Mouse (Mus musculus): Measurements from ENCODE around the gene Defb42.

Gene Defb42

DNA sequence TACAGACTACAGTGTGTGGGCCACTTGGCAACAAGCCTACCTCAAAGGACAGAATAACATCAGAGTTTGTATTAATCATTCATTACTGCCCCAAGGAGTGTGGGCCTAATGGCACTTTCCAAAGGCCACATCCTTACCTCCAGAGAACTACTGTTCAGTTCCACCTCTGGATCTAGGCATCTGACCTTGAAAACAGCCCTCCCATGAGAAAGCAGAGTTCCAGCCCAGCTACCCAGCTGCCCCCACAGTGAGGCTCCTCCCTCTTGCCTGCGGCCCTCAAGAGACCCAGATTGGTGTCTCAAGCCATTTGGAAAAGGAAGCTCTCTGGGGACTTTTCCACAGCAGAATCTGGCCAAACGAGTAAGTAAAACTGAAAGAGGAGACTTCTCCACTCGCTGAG lies at the start of gene Defb42:
Gene Defb42, plus strand, starts transcription at position 301 of the 400 bp plus-strand sequence.
- DNase-seq (ENCODE audit: low read depth in 1 of 2, low spot score in 2 of 2): no peak

DNA sequence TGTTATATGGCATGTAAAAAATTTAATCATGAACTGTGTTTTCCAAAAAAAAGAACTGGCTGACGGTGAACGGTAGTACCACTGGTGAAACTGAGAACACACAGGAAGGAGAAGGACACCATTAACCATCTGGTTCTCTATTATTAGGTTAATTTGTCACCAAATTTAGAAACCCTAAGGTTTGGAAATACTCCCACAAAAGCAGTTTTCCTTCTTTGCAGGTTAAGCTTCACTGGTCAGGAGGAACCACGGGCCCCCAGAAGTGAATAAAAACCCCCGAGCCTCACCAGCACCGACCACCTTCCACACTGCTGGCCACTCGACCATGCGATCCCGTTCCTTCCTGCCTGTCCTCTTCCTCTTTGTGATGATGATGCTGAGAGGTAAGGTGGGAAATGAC lies 49.0 kb upstream of the Defb42 start, which contains the start of gene Defb47:
Gene Defb47, plus strand, starts transcription at position 301 of the 400 bp plus-strand sequence.
- no peak for DNase-seq (ENCODE audit: low read depth in 1 of 2, low spot score in 2 of 2)

DNA sequence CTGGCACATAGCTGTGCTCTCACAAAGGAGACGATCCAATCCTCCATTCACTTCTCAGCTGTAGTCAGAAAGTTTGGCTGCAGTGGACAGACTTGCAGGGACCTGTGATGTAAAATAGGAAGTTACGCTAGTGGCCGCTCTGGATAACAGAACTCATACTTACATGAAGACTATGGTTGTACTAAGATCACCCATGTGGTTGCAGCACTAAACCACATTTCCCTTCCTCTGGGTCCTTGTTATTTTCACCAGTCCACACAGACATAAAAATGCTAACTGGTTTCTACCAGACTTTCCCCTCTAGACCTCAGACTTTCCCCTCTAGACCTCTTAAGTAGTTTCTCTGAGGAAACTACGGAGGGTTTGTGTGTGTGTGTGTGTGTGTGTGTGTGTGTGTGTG lies 47.8 kb upstream of the Defb42 start:
- no peak for DNase-seq (ENCODE audit: low read depth in 1 of 2, low spot score in 2 of 2)

DNA sequence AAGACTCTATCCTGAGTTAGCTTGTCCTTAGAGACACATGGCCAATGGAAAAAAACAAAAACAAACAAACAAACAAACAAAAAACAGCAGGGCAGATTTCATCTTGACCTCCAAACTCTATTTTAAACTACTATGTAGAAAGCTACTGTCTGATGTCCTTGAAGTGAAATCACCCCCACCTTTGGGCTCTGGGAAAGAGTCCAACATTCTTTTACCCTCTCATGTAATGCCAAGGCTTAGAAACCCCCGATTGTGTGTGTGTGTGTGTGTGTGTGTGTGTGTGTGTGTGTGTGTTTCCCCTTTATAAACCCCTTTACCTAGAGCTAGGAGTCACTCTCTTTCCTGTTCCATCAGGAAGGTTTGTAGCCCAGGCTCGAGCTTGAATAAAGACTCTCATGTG lies 44.2 kb upstream of the Defb42 start:
- DNase-seq (ENCODE audit: low read depth in 1 of 2, low spot score in 2 of 2): no peak

DNA sequence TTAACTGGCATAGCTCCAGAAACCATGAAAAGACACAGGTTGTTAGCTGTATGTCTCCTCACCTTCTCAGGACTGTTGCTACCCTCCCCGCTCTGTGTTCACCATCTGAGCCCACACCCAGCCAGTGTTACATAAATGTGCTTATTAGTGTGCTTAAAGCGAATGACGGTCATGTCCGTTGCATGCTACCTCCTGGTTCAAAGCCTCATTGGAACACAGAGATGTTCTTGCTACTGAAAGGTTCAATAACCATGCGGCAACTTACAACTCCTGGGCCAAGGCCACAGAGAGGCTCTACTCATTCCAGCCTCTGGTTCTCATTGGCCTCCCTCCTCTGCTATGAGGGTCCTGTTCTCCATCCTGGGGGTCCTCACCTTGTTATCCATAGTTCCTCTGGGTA lies 35.3 kb upstream of the Defb42 start, which contains the start of gene Defb43:
Gene Defb43, plus strand, starts transcription at position 301 of the 400 bp plus-strand sequence.
- DNase-seq (ENCODE audit: low read depth in 1 of 2, low spot score in 2 of 2): no peak

DNA sequence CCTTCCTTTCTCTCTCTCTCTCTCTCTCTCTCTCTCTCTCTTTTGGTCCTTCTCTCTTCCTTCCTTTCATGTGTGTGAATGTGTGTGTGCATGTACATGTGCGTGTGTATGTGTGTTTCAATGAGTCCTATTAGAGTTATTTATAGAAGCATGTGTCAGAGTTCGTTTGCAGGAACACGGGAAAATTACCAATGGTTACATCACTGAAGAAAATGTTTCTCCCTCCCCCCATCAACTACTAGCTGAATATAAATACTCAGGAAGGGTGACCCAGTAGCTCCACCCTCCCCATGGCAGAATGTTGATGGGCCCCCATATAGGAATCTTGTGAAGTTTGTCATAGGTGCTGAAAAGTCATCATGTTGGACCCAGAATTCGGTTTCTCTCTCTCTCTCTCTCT lies 33.7 kb upstream of the Defb42 start:
- no peak for DNase-seq (ENCODE audit: low read depth in 1 of 2, low spot score in 2 of 2)

DNA sequence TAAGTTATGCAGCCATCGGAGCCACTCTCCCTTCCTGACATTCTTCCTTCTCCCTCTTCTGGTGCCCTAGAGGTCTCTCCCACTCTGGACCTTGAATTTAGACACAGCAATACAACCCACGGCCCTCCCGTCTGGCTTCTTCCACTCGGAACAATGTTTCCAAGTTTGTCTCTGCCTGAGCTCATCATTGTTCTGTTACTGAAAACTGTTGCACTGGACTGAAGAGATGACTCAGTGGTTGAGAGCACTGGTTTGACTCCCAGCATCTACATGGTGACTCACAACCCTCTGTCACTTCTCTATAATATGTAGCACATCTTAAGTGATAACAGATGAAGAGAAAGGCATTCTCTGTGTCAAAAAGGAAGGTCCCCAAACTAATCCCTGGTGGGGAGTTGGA lies 32.1 kb upstream of the Defb42 start:
- no peak for DNase-seq (ENCODE audit: low read depth in 1 of 2, low spot score in 2 of 2)

DNA sequence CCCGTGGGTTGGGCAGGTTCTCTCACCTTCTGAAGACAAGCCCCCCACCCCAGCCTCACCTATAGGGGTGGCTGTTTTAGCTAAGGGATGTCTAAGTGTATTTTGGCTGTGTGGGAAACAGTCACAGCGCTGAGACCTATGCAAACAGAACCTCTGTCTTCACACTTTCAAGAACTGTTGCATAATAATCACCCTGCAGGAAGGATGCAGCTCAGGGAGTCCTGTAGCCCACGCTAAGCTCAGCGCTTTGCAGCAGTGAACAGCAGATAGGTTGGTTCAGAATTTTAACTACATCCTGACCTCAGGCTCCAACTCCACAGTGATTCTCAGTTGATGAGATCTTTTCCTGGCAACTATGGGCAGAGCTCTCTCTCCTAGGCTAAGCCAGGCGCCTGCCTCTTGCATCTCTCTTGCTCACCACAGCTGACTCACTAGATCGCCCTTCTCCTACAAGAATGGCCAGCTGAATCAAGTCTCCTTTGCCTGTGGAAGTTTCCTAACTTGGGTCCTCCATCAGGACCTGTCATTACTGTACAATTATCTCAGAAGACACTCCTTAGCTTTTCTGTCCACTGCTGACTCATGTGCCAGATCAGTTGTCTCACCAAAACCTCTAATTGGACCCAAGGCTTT lies 26.2 kb upstream of the Defb42 start:
- DNase-seq (ENCODE audit: low read depth in 1 of 2, low spot score in 2 of 2): no peak

DNA sequence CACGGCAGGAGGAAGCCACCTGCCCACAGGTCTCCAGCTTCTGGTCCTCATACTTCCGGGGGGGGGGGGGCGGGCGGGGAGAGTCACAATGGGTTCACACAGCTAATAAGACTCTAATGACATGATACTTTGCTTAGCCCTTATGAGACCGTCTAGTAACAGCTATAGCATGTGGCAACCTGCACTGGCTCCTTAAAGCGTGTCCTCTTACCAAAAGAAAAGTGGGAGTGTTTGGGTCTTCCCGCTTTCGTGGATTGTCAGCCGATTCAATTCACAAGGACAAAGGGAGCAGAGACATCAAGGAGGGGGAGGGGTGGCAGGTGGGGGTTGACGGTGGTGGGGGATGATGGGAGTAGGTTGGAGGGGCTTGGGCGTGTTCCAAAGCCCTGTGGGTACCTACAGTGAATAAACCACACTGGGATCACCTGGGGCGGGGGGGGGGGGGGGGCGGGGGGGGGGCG lies 3.1 kb downstream of the Defb42 start, which contains the start of gene Defb30:
Gene Defb30, minus strand, starts transcription at position 51 of the 461 bp plus-strand sequence.
- no peak for DNase-seq (ENCODE audit: low read depth in 1 of 2, low spot score in 2 of 2)

DNA sequence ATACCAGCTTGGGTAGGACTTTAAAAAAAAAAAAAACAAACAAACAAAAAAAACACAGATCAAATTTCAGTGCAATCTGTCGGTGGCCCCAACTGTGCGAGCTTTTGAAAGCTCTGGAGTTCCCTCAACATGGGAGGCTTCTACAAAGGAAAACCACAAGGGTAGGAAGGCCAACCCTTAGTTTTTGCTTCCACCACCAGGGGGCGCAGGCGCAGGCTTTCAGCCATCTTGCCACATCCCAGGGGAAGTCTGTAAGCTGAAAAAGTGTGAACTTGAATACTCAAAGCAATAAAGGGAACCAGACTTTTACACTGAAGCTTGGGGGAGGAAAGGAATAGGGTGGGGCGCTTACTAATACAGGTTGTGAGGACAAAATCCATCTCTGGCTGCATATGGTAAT lies 4.0 kb downstream of the Defb42 start:
- peak; percentile 37 to 70 for DNase-seq (ENCODE audit: low read depth in 1 of 2, low spot score in 2 of 2)

DNA sequence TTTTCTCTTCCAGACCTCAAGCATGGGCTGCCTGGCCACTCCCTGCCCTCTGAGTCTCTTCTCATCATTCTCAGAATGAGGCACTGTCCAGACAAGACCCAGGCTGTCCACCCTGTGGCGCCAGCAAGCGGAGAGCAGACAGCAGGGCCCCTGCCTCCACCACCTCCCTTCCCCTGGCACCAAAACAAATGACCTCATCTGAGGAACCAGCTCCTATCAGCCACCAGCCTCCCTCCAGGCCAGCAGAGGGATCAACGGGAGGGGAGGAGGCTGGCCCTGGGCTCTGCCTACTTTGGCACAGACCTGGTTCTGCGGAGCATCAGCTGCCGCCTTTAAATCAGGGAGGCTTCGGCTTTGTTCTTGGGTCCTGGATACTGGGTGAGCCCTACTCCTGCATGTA lies 7.9 kb downstream of the Defb42 start:
- DNase-seq (ENCODE audit: low read depth in 1 of 2, low spot score in 2 of 2): no peak

DNA sequence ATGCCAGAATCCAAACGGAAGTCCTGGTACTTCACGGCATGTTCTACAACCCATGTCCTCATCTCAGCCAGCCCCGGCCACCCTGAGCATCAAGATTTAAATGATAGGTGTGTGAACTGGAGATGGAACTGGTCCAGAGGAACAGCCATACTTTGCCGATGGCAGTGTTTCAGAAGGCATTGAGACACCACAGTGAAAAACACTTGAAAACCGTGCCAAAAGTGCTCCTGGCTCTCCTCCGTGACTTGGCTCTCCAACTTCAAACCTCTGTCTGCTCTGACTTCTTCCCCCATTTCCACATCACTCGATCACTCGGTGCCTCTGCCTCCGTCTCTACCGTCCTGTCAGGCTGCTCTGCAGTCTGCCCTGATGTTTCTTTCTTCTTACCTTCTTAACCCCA lies 13.6 kb downstream of the Defb42 start:
- no peak for DNase-seq (ENCODE audit: low read depth in 1 of 2, low spot score in 2 of 2)

DNA sequence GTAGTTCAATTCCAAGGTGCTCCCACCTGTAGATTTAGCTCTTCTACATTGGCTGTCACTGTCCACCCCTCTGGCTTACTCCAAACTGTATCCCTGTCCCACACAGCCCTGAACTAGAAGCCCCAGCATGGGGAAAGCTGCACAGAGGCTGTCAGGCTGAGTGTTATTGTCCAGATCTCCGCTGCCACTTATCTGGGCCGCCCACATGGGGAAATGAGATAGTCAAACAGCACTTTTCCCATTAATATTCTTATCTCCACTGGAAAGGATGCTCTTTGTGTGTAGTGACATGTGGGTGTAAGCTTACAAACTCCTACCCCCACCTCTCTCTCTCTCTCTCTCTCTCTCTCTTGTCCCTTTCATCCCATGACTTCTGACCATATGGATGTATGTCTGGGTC lies 15.4 kb downstream of the Defb42 start:
- DNase-seq (ENCODE audit: low read depth in 1 of 2, low spot score in 2 of 2): no peak

DNA sequence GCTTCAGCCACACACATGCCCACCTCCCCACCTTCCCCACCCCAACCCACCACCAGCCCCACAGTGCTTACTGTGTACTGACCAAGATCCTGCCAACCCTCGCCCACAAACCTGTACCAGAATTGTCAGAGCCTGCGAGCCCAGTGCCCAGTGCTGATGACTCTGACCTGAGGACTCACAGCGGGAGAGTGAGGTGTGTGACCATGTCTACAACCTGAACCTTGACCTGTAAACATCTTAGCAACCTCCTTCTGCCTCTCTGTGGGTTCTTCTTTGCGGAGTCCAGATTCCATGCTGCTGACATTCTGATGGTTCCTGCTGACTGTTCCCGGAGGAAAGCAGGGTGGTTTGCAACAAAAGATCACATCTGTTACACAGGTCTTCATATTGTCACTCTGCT lies 18.6 kb downstream of the Defb42 start:
- DNase-seq (ENCODE audit: low read depth in 1 of 2, low spot score in 2 of 2): no peak

DNA sequence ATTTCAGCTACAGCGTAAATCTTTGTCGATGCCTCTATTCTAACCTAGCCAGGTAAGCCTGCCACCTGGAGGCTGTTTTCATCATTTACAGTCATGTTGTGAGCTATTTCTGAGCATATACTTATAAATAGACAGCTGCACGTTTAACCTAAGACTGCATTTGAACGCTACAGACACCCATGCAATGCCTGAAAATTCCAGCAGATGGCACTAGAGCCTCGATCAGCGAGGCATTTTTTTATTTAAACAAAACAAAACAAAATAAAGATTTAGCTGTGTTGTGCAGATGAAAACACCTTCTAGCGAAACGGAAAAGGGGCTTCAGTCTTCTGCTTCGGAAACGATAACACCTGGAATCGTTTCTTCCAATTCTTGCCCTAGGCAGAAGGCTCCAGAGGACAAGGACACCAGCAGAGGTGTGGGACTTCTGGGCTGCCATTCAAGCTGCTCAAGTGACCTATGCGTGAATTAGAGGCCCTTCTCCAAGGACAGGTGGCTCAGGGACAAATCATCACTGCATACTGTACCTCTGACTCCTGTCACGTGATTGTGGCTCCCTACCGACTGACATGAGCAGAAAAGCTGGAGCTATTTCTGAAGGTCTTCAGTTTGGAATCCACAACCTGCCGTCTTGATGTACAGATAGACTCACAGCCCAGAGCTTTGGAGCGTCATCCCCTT lies 20.0 kb downstream of the Defb42 start:
- DNase-seq (ENCODE audit: low read depth in 1 of 2, low spot score in 2 of 2): peak in 1 of 2 experiments; percentile 31

DNA sequence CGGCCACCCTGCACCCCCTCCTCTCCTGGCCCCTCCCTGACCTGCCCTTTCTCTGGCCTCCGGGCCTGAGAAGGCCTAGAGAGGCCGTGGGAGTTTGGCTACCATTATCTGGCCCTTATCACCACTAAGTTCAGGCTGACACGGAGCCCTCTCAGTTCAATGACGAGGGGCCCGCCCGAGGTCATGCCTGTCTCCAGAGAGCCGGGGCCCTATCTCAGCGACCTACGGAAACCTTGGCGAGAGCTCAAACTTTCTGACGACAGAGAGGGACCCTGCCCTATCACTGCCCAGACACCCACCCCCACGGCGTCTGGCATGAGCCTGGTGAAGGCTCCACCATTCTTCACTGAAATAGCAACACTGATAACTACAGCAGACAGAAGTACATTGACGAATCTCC lies 20.9 kb downstream of the Defb42 start:
- DNase-seq (ENCODE audit: low read depth in 1 of 2, low spot score in 2 of 2): no peak

Measured in monocyte, adult 2 months (primary cell).